Mouse (Mus musculus) urinary bladder, postnatal 14 days (tissue): ENCODE data around the gene Ankrd34c.

Source experiments
- DNase-seq: peaks from one replicate; pipeline ENCODE4 v3.0.0; 2021; ENCODE audit warnings: low spot score

Ankrd34c gene

GRCm38 (mm10) chr9:89738295-89738694 is at the start of gene Ankrd34c:
TSS of gene Ankrd34c (minus strand) at chr9:89738475.
- DNase-seq: no peak

- no peak for DNase-seq
Measured at GRCm38 (mm10) chr9:89787532-89787931, 49.3 kb upstream of the Ankrd34c start.

GRCm38 (mm10) chr9:89781395-89781927 is 43.2 kb upstream of the Ankrd34c start:
- no peak for DNase-seq

- no peak for DNase-seq
Measured at GRCm38 (mm10) chr9:89779237-89779636, 41.0 kb upstream of the Ankrd34c start.

- no peak for DNase-seq
Measured at GRCm38 (mm10) chr9:89771153-89771552, 32.9 kb upstream of the Ankrd34c start.

GRCm38 (mm10) chr9:89762017-89762416 is 23.7 kb upstream of the Ankrd34c start:
- no peak for DNase-seq

GRCm38 (mm10) chr9:89758569-89758968 is 20.3 kb upstream of the Ankrd34c start:
- DNase-seq: no peak

GRCm38 (mm10) chr9:89758139-89758538 is 19.9 kb upstream of the Ankrd34c start:
- no peak for DNase-seq

GRCm38 (mm10) chr9:89757571-89757970 is 19.3 kb upstream of the Ankrd34c start:
- no peak for DNase-seq

- no peak for DNase-seq
Measured at GRCm38 (mm10) chr9:89740041-89740440, 1.8 kb upstream of the Ankrd34c start.

- DNase-seq: no peak
Measured at GRCm38 (mm10) chr9:89737888-89738287, 387 bp downstream of the Ankrd34c start.

- peak; percentile 8 for DNase-seq
Measured at GRCm38 (mm10) chr9:89736932-89737705, 1.2 kb downstream of the Ankrd34c start.

GRCm38 (mm10) chr9:89706906-89707305 is 31.4 kb downstream of the Ankrd34c start:
- DNase-seq: no peak

- no peak for DNase-seq
Measured at GRCm38 (mm10) chr9:89705197-89705533, 33.1 kb downstream of the Ankrd34c start.

GRCm38 (mm10) chr9:89704265-89705196 is 33.7 kb downstream of the Ankrd34c start, which contains the start of gene Tmed3:
TSS of gene Tmed3 (minus strand) at chr9:89705068.
- peak; percentile 91 for DNase-seq

GRCm38 (mm10) chr9:89700910-89701457 is 37.3 kb downstream of the Ankrd34c start:
- DNase-seq: no peak

- no peak for DNase-seq
Measured at GRCm38 (mm10) chr9:89695143-89695542, 43.1 kb downstream of the Ankrd34c start.

- no peak for DNase-seq
Measured at GRCm38 (mm10) chr9:89693670-89694069, 44.6 kb downstream of the Ankrd34c start.

GRCm38 (mm10) chr9:89689179-89689578 is 49.1 kb downstream of the Ankrd34c start:
- no peak for DNase-seq

- DNase-seq: no peak
Measured at GRCm38 (mm10) chr9:89687503-89688226, 50.6 kb downstream of the Ankrd34c start.

GRCm38 (mm10) chr9:89686262-89686661 is 52.0 kb downstream of the Ankrd34c start:
- DNase-seq: no peak

- no peak for DNase-seq
Measured at GRCm38 (mm10) chr9:89678974-89679373, 59.3 kb downstream of the Ankrd34c start.
